Mouse (Mus musculus) spleen, adult 2 months (tissue): ENCODE data around the gene Vrk1. TPM values are rescaled to one million over a fixed set of nuclear protein-coding genes. Genes with fewer than 3 reads are reported as not detected.

Experiments used
- DNase-seq, 2 experiments: peaks; one replicate each; pipeline versions ENCODE4 v3.0.0 to v3.0.0-alpha.2; 2012 to 2021; ENCODE audit warnings: low spot score in 2 of 2, low read depth in 1 of 2
- H3K27ac ChIP-seq: fragments of 200-500 bp; 2 replicates; pipeline ENCODE4 v1.5.1; 2012; ENCODE audit warnings: low read length, inconsistent platforms; ENCODE audit not compliant: insufficient read depth
- H3K27me3 ChIP-seq: fragments of 200-500 bp; 2 replicates; pipeline ENCODE4 v1.6.1; 2012; ENCODE audit warnings: mild to moderate bottlenecking, moderate library complexity, low read length, inconsistent platforms; ENCODE audit not compliant: control insufficient read depth, insufficient read depth
- H3K36me3 ChIP-seq: fragments of 200-500 bp; 2 replicates; pipeline ENCODE4 v1.6.1; 2012; ENCODE audit warnings: mild to moderate bottlenecking, low read length, inconsistent platforms; ENCODE audit not compliant: control insufficient read depth, insufficient read depth
- H3K4me1 ChIP-seq: fragments of 200-500 bp; 2 replicates; pipeline ENCODE4 v1.6.1; 2011; ENCODE audit warnings: inconsistent platforms; ENCODE audit not compliant: control insufficient read depth, insufficient read depth, insufficient read length
- H3K4me3 ChIP-seq: fragments of 200-500 bp; 2 replicates; pipeline ENCODE4 v1.5.1; 2011; ENCODE audit warnings: mild to moderate bottlenecking, inconsistent platforms; ENCODE audit not compliant: insufficient read depth, insufficient read length; ENCODE audit errors: extremely low read depth
- CTCF ChIP-seq: fragments of 200-500 bp; IDR thresholded peaks from 2 replicates; pipeline ENCODE4 v1.5.1; 2011; ENCODE audit warnings: mild to moderate bottlenecking, inconsistent platforms; ENCODE audit not compliant: insufficient read depth, insufficient read length, insufficient replicate concordance; ENCODE audit errors: extremely low read depth
- POLR2A ChIP-seq: fragments of 200-500 bp; IDR thresholded peaks from 2 replicates; pipeline ENCODE4 v1.6.1; 2011; ENCODE audit warnings: low read depth, low read length, inconsistent platforms
- WGBS: fragments of 180-500 bp; shearing (Covaris S2); methylation state at CpG from one replicate; pipeline ENCODE4 v1.1.7; 2018; 5-methylcytosine and 5-hydroxymethylcytosine counted together
- polyA plus RNA-seq: library from polyadenylated mRNA; depleted of rRNA; stranded (reverse); fragments of >200 nt; gene quantifications from 2 replicates; pipeline ENCODE4 v1.2.3, GENCODE M21; 2012

Gene Vrk1
- polyA plus RNA-seq, 1 experiment, result 8.4 TPM

DNA sequence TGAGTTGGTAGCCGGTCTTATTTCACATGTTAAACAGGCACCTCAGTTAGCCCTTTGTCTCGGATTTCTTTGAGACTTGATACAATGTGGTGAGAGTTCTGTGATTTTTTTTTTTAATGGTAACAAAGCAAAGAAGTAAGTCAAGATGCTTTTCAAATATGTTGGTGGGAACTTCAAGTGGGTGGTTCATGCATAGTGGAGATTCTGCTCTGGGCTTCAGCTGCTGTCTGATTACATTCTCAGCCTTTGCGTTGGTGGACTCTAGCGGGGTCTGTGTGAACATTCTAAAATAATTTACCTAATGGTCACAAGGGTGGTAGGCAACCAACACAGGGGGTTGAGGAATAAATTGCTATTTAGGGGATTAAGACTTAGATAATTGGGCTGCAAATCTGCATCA lies 14.1 kb upstream of the Vrk1 start:
- TF ChIP-seq POLR2A (no peak), CTCF (no peak)

GRCm38 (mm10) chr12:105997028-105997786 lies 12.8 kb upstream of the Vrk1 start:
- Histone ChIP-seq H3K4me1 (no peaks in the 10 kb centered on the region), H3K27ac (no peak overlapping the region), H3K4me3 (no peak overlapping the region), H3K27me3 (no peaks in the 10 kb centered on the region), H3K36me3 (no peaks in the 10 kb centered on the region)
- TF ChIP-seq CTCF (no peak), POLR2A (no peak)
- 88% methylated on average over 19 of the region's 19 CpGs for WGBS
- no peak for DNase-seq

More for the DNA sequence above, 14.1 kb upstream of the Vrk1 start:
- 88% methylated on average over 4 of the region's 4 CpGs for WGBS
- H3K27ac ChIP-seq, result no peak overlapping the region
- H3K36me3 ChIP-seq, result no peaks in the 10 kb centered on the region
- DNase-seq, result no peak
- H3K27me3 ChIP-seq, result no peaks in the 10 kb centered on the region
- H3K4me3 ChIP-seq, result no peak overlapping the region
- H3K4me1 ChIP-seq, result no peaks in the 10 kb centered on the region

DNA sequence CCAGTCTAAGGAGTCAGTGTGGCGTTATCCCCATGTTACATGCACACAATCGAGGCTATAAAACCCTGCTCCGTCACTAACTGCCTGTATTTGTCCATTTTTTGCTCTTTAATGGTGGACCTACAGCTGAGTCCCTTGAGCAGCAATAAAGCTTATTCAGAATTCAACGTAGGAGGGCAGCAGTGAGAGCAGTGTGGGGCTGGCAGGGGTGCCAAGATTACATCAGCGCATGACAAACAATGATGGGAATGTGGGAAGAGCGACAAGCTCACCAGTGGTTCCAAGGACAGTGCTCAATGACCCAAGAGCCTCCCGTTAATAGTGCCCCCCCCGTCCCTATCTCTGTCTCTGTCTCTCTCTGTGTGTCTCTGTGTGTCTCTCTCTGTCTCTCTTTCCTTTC lies 8.3 kb upstream of the Vrk1 start:
- Histone ChIP-seq H3K4me3 (no peak overlapping the region), H3K4me1 (no peaks in the 10 kb centered on the region), H3K27ac (no peak overlapping the region), H3K36me3 (no peaks in the 10 kb centered on the region), H3K27me3 (no peaks in the 10 kb centered on the region)
- DNase-seq, result no peak
- WGBS, result 75% methylated on average over 8 of the region's 8 CpGs
- TF ChIP-seq POLR2A (no peak), CTCF (no peak)

GRCm38 (mm10) chr12:106004719-106005118 lies 5.3 kb upstream of the Vrk1 start:
- no peaks in the 10 kb centered on the region for H3K4me1 ChIP-seq
- WGBS, result 62% methylated on average over 6 of the region's 6 CpGs
- no peak overlapping the region for H3K4me3 ChIP-seq
- TF ChIP-seq CTCF (no peak), POLR2A (no peak)
- H3K36me3 ChIP-seq, result no peaks in the 10 kb centered on the region
- H3K27ac ChIP-seq, result no peak overlapping the region
- H3K27me3 ChIP-seq, result no peaks in the 10 kb centered on the region
- no peak for DNase-seq

- WGBS, result 79% methylated on average over 6 of the region's 6 CpGs
- TF ChIP-seq CTCF (no peak), POLR2A (no peak)
- Histone ChIP-seq H3K27ac (no peak overlapping the region), H3K36me3 (no peaks in the 10 kb centered on the region), H3K4me1 (no peaks in the 10 kb centered on the region), H3K27me3 (no peaks in the 10 kb centered on the region), H3K4me3 (no peak overlapping the region)
- DNase-seq, result no peak
These were observed 3.8 kb upstream of the Vrk1 start for GRCm38 (mm10) chr12:106006218-106006617.

- WGBS, result 90% methylated on average over 22 of the region's 22 CpGs
- Histone ChIP-seq H3K27me3 (no peaks in the 10 kb centered on the region), H3K4me1 (no peaks in the 10 kb centered on the region), H3K36me3 (no peaks in the 10 kb centered on the region), H3K27ac (no peak overlapping the region), H3K4me3 (no peak overlapping the region)
- DNase-seq, result no peak
- TF ChIP-seq POLR2A (no peak), CTCF (no peak)
These were observed 1.5 kb upstream of the Vrk1 start for GRCm38 (mm10) chr12:106008348-106009050.
